Mouse (Mus musculus) kidney, postnatal 4 days (tissue): ENCODE measurements around the gene Znhit2.

Experiments
- DNase-seq, 2 experiments: peaks; one replicate each; pipeline ENCODE4 v3.0.0; 2021; ENCODE audit warnings: mixed read lengths in 2 of 2

Gene Znhit2

GRCm38 (mm10) chr19:6046294-6047153 is 14.5 kb upstream of the Znhit2 start, which contains the start of gene Syvn1:
Gene Syvn1, plus strand, starts transcription at chr19:6046576.
- DNase-seq, result peak; percentile 89 to 94

- no peak for DNase-seq
Measured at GRCm38 (mm10) chr19:6047154-6047898, 13.7 kb upstream of the Znhit2 start.

GRCm38 (mm10) chr19:6047899-6048166 is 13.2 kb upstream of the Znhit2 start:
- peak in 1 of 2 experiments; percentile 18 for DNase-seq

GRCm38 (mm10) chr19:6048681-6049410 is 12.1 kb upstream of the Znhit2 start:
- DNase-seq, result peak in 1 of 2 experiments; percentile 2

GRCm38 (mm10) chr19:6052516-6052915 is 8.5 kb upstream of the Znhit2 start:
- no peak for DNase-seq

- peak in 1 of 2 experiments; percentile 11 for DNase-seq
Measured at GRCm38 (mm10) chr19:6054296-6054695, 6.7 kb upstream of the Znhit2 start.

- DNase-seq, result no peak
Measured at GRCm38 (mm10) chr19:6056696-6057095, 4.3 kb upstream of the Znhit2 start.

GRCm38 (mm10) chr19:6057313-6058096 is 3.5 kb upstream of the Znhit2 start, which contains the start of the genes Mrpl49 and Fau:
Gene Mrpl49, minus strand, starts transcription at chr19:6057785.
Gene Fau, plus strand, starts transcription at chr19:6057844.
- DNase-seq, result peak; percentile 100

GRCm38 (mm10) chr19:6058513-6058912 is 2.5 kb upstream of the Znhit2 start:
- DNase-seq, result no peak

- no peak for DNase-seq
Measured at GRCm38 (mm10) chr19:6058966-6059365, 2.0 kb upstream of the Znhit2 start.

- peak; percentile 65 to 80 for DNase-seq
Measured at GRCm38 (mm10) chr19:6061641-6062302, 780 bp downstream of the Znhit2 start.

- DNase-seq, result no peak
Measured at GRCm38 (mm10) chr19:6062418-6062817, 1.4 kb downstream of the Znhit2 start.

GRCm38 (mm10) chr19:6063081-6063480 is 2.1 kb downstream of the Znhit2 start:
- DNase-seq, result no peak

GRCm38 (mm10) chr19:6066571-6066970 is 5.6 kb downstream of the Znhit2 start:
- peak; percentile 32 to 49 for DNase-seq

GRCm38 (mm10) chr19:6067011-6067723 is 6.2 kb downstream of the Znhit2 start:
- peak; percentile 89 to 94 for DNase-seq

GRCm38 (mm10) chr19:6067724-6068415 is 6.9 kb downstream of the Znhit2 start, which contains the start of gene Tm7sf2:
Gene Tm7sf2, minus strand, starts transcription at chr19:6068373.
- peak; percentile 94 to 96 for DNase-seq

- DNase-seq, result peak in 1 of 2 experiments; percentile 48
Measured at GRCm38 (mm10) chr19:6068951-6069350, 8.0 kb downstream of the Znhit2 start.

- no peak for DNase-seq
Measured at GRCm38 (mm10) chr19:6069851-6070250, 8.9 kb downstream of the Znhit2 start.

- no peak for DNase-seq
Measured at GRCm38 (mm10) chr19:6070571-6071250, 9.7 kb downstream of the Znhit2 start.

GRCm38 (mm10) chr19:6071261-6071660 is 10.3 kb downstream of the Znhit2 start:
- DNase-seq, result no peak
